Mouse (Mus musculus) cerebellum, postnatal 25 days (tissue): ENCODE results near the gene Ncapg.
"Not testable (repeated sequence)": the region's sequence is repeated elsewhere in the genome, so short reads cannot be mapped to it uniquely, and the experiment has no call there.

Experiments used
- DNase-seq, 2 experiments: peaks; one replicate each; pipeline ENCODE4 v3.0.0; 2021; ENCODE audit warnings: mixed read lengths in 2 of 2

Ncapg gene

DNA sequence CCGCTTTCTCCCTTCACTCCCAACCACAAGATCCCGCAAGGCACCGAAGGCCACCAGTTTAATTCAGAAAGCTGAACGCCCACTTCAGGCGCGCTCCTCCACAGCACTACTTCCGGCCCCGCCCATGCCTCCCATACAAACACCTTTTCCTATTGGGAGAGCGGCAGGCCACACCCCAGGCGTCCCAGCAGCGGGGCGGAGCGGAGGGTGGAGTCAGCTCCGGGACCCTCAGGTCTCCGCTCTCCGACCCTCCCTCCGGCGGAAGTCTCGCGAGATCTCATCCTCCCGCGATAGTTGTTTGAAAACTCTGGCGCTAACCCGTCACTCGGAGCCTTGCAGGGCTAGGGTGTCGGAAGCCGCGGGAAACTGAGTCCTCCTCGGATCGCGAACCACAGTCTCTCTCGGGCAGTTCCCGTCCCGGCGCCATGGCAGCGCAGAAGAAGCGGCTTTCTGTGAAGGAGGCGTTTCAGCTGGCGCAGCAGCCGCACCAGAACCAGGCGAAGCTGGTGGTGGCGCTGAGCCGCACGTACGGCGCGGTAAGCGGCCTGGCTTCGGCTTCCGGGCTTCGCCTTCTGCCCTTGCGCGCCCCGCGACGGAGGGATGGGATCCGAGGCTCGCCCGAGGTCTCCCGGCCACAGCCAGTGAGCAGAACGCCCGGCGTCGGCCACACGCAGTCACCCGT is at the start of gene Ncapg:
Gene Ncapg, plus strand, starts transcription at position 322 of the 682 bp plus-strand sequence.
- peak; percentile 99 for DNase-seq

- DNase-seq: no peak
Measured at GRCm38 (mm10) chr5:45621511-45621910, 48.2 kb upstream of the Ncapg start.

- DNase-seq: peak; percentile 33 to 57
Measured at GRCm38 (mm10) chr5:45627771-45628170, 41.9 kb upstream of the Ncapg start.

GRCm38 (mm10) chr5:45629470-45629869 is 40.2 kb upstream of the Ncapg start:
- DNase-seq: no peak

DNA sequence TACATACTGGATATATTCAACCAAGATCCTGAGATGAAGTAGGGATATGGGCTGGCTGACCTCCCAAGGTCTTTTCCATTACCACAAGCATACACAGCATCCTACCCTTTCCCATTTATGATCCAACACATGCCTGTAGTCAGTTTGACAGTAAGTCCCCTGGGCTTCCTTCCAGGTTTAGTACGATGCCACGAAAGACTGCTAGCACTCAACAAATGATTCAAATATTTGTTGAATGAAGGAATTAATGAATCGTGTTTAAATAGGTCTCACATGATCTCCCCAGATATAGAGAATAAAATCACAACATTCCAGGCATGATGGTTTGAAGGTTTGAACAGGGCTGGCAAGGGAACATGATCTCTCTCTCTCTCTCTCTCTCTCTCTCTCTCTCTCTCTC is 31.3 kb upstream of the Ncapg start:
- peak; percentile 25 to 28 for DNase-seq

DNA sequence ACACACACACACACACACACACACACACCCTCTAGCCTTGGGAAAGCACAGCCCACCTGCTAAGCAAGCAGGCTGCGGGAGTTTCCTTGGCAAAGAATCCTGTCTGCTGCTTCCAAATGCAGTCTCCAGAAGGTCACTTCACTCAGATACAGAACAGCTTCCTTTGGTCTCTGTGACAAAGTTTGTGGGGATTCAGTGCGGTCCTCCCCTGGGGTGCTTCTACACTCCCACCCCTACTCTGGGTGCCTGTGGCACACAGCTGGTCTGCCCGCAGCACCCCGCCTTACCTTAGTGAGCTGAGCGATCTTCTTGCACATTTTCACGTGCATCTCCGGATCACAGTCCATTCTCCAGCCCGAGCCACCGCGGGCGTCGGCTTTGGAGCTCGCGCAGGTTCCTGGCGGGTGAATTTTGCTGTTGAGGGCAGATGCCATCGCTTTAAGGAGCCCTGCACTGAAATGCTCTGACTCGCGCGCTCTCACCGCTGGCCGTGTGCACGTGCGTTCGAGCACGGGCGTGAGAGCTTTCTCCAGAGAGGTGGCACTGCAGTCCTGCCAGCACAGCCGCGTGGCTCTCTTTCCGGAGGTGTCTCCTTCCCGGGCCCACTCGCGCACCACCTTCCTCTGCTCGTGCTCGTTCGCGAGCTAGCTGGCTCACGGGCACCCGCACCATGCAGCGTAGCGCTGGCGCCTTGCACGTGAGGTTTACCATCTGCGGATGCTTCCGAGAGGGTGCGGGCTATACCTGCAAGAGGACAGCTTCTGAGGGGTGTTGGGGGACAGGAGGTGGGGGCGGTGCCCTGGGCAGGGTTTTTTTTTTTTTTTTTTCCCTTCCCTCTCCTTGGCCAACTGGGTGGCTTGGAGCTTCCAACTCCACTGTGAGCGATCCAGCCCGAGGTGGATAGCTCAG is 30.7 kb upstream of the Ncapg start, which contains the start of gene Fam184b:
Gene Fam184b, minus strand, starts transcription at position 809 of the 909 bp plus-strand sequence.
- peak; percentile 84 to 88 for DNase-seq

DNA sequence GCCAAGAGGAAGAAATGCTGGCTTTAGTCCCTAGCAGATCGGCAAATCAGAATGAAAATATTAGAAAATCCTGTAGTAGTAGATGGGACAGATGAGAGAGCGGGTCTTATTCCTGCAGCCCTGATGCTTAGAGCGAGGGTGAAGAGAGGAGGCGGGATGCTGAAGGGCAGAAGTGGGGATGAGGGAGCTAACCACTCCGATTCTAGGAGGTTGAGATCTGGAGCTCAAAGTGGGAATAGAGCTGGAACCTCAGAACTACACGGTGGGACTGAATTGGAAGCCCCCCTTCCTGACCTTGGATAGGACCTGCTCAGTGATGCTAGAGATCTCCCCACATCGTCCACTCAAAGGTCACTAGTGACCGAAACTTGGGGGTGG is 30.0 kb upstream of the Ncapg start:
- DNase-seq: peak in 1 of 2 experiments; percentile 49

GRCm38 (mm10) chr5:45651026-45651703 is 18.6 kb upstream of the Ncapg start:
- DNase-seq: no peak

DNA sequence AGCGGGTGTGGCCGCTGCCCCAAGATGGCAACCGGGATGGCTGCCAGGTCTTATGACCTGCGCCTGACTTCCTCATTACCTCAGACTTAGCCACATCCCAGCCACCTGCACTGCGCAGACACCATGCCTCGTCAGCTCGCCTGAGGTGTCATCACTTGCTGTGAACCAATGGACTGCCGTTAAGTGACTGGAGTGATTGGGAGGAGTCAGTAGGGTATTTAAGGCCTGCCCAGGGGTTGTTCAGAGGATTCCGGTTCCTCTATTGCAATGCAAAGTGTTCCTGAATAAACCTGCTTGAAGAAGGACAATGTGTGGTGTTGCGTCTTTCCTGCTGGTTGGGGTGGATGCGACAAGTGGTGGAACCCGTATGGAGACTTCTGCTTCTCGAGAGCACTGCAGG is 11.3 kb upstream of the Ncapg start:
- not testable (repeated sequence) for DNase-seq

GRCm38 (mm10) chr5:45668324-45668723 is 1.4 kb upstream of the Ncapg start:
- DNase-seq: no peak

- peak in 1 of 2 experiments; percentile 6 for DNase-seq
Measured at GRCm38 (mm10) chr5:45668831-45669230, 888 bp upstream of the Ncapg start.

DNA sequence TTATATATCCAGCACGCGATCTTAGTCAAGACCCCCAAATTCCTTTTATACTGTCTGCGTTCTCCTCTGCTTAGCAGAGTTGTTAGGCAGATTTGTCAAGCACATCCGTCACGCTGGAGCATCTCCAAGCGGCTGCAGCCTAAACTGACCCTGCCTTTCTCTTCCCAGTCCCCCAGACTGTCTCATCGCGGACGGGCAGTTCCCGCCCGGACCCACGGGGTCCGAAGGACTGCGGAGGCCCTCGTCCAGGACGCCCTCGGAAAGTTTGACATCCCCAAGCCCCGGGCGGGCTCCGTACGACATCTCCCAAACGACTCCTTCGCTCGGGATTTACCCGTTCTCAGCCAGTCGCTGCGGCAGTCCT is 503 bp upstream of the Ncapg start:
- DNase-seq: no peak

DNA sequence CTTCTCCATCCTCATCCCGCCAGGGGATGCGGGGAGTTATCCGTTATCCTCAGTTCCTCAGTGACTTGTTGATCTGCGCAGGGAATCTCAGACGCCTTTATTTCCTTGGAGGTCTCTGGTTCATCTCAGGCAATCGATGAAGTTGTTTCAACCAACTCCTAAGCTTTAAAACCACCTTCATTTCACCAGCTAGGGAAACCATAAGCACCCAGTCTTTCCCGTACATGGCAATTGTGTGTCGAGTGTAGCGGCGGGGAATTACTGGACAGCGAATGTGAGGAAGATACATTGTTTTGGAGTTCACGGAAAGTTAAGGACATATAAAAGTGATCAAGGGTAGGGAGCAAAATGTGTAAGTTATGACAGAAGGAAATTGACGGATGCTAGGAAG is 556 bp downstream of the Ncapg start:
- DNase-seq: no peak

DNA sequence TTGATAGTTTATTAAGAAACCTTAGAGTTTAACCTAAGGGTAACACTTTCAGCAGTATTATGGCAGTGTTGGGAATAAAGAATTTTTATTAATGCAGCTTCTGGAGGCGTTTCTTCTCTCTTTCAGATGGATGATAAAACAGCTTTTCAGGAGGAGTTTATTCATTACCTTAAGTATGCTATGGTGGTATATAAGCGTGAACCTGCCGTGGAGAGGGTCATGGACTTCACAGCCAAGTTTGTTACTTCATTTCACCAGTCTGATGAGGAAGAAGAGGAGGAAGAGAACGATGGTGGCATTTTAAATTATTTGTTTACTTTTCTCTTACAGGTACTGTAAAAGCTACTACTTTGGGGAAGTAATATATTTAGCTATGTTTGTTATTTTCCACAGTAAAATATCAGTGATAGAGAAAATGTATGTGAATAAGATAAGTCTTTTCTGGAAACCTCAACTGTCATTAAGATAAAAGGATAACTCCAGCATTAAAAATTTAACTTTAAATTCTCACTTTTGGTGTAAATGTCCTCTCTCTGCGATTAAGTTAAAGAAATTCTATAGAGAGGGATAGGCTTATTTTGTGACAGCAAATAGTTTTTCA is 1.3 kb downstream of the Ncapg start:
- no peak for DNase-seq

GRCm38 (mm10) chr5:45675032-45675431 is 5.3 kb downstream of the Ncapg start:
- DNase-seq: no peak

GRCm38 (mm10) chr5:45677639-45678038 is 7.9 kb downstream of the Ncapg start:
- DNase-seq: no peak

DNA sequence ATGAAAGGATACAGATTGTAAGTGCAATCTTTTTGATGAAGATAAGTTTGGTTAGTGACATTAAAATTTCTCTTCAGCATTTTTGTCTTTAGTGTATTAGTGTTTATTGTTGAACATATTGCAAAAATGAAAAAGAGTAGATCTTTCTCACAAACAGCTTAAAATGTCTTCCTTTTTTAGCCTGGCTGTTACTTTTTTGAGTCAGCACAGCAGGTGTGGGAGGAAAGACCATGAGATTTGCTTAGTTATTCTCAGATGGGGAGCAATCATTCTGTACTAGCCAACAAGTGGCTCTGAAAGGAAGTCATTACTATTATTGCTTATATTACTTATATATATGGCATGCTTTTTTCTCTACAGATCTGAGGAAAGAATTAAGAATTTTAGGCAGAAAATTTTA is 10.2 kb downstream of the Ncapg start:
- no peak for DNase-seq

- no peak for DNase-seq
Measured at GRCm38 (mm10) chr5:45683388-45683787, 13.7 kb downstream of the Ncapg start.

- DNase-seq: no peak
Measured at GRCm38 (mm10) chr5:45685243-45685642, 15.5 kb downstream of the Ncapg start.

- DNase-seq: no peak
Measured at GRCm38 (mm10) chr5:45686223-45686622, 16.5 kb downstream of the Ncapg start.

- no peak for DNase-seq
Measured at GRCm38 (mm10) chr5:45689152-45689551, 19.4 kb downstream of the Ncapg start.

GRCm38 (mm10) chr5:45690802-45691201 is 21.1 kb downstream of the Ncapg start:
- DNase-seq: no peak

DNA sequence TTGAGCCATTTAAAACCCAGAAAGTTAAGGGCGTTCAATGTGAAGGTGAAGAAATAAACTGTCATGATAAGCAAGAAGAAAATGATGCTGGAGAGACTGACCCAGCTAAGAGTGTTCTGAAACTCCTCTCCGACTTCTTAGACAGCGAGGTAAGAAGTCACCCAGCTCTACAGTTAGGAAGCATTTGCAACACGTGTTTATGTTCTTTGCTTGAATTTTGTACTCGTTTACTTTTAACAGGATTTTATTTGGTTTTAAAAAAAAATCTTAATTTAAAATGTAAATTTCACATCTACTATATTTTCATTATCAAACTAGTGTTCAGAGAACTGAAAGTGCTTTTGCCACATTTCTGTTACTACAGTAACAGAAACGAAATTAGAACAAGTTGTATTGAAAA is 22.0 kb downstream of the Ncapg start:
- DNase-seq: no peak
